Mouse (Mus musculus) subcutaneous adipose tissue, adult 2 months (tissue): ENCODE measurements around the gene Thnsl2. TPM values are rescaled to one million over a fixed set of nuclear protein-coding genes. Genes with fewer than 3 reads are reported as not detected.

ENCODE experiments used
- polyA plus RNA-seq: library from polyadenylated mRNA; depleted of rRNA; stranded (reverse); fragments of >200 nt; gene quantifications from 2 replicates; pipeline ENCODE4 v1.2.3, GENCODE M21; 2012; ENCODE audit warnings: low replicate concordance; rRNA removed

Thnsl2 gene
- 14.2 and 31.0 TPM in 2 replicates for polyA plus RNA-seq

GRCm38 (mm10) chr6:71143894-71144455, at the start of gene Thnsl2:
Thnsl2 (minus strand) TSS chr6:71144439.

Other genes with a start within 250 kb of the Thnsl2 start
- not detected in 2 replicates for gene Tex37, start 225.5 kb downstream of the Thnsl2 start, polyA plus RNA-seq
- 2.4 TPM in 1 of 2 replicates, not detected in the other for gene Foxi3, start 187.9 kb downstream of the Thnsl2 start, polyA plus RNA-seq
- gene Fabp1, start 55.4 kb upstream of the Thnsl2 start, polyA plus RNA-seq = 1.4 TPM in 1 of 2 replicates, not detected in the other
- 13.7 and 27.1 TPM in 2 replicates for gene Krcc1, start 127.2 kb upstream of the Thnsl2 start, polyA plus RNA-seq
- 0.89 and 1.8 TPM in 2 replicates for gene Smyd1, start 177.8 kb upstream of the Thnsl2 start, polyA plus RNA-seq
- 0.31 and 0.76 TPM in 2 replicates for gene Cd8b1, start 178.3 kb upstream of the Thnsl2 start, polyA plus RNA-seq
- gene Cd8a, start 229.0 kb upstream of the Thnsl2 start, polyA plus RNA-seq = 0.23 and 0.66 TPM in 2 replicates